Mouse (Mus musculus) brain, adult 10 weeks (tissue): ENCODE measurements around the gene Shc3. TPM values are rescaled to one million over a fixed set of nuclear protein-coding genes. Genes with fewer than 3 reads are reported as not detected.

Source experiments
- polyA plus RNA-seq: library from polyadenylated mRNA; stranded (reverse); fragments of 350-450 nt; fragmentation: Illumina TruSeq; extraction: RNeasy Lipid Tissue Mini Kit (QIAGEN cat#74804); gene quantifications from one replicate; pipeline ENCODE4 v1.2.3, GENCODE M21; 2015; ENCODE audit warnings: low read depth, low replicate concordance

Shc3 gene
- 54.6 TPM for polyA plus RNA-seq

GRCm38 (mm10) chr13:51568911-51569684, at the start of gene Shc3:
TSS of gene Shc3 (minus strand) at chr13:51569419.

GRCm38 (mm10) chr13:51408519-51409001, 160.7 kb downstream of the Shc3 start, which contains the start of gene S1pr3:
TSS of gene S1pr3 (plus strand) at chr13:51408639.

Other genes starting within 250 kb of the Shc3 start
- gene S1pr3, start 160.8 kb downstream of the Shc3 start, polyA plus RNA-seq = 4.5 TPM
- 4.8 TPM for gene Cks2, start 75.8 kb upstream of the Shc3 start, polyA plus RNA-seq
- 12.9 TPM for gene Secisbp2, start 82.3 kb upstream of the Shc3 start, polyA plus RNA-seq
- gene Sema4d, start 224.3 kb upstream of the Shc3 start, polyA plus RNA-seq = 61.0 TPM